Mouse (Mus musculus): ENCODE measurements around the gene Syne3. TPM values are rescaled to one million over a fixed set of nuclear protein-coding genes. Genes with fewer than 3 reads are reported as not detected.

The Syne3 gene
- polyA plus RNA-seq, 1 experiment, result 11.6 TPM

GRCm38 (mm10) chr12:104898718-104899117, 110.9 kb downstream of the Syne3 start:
- Histone ChIP-seq H3K4me2 (ENCODE audit: low read depth) (no peak overlapping the region), H3K79me2 (ENCODE audit: control insufficient read depth, insufficient read depth) (no peaks in the 10 kb centered on the region), H3K27me3 (ENCODE audit: control insufficient read depth, insufficient read depth, insufficient read length) (peaks cover 43% of the 10 kb centered on the region), H3ac (ENCODE audit: control insufficient read depth, insufficient read length) (no peak overlapping the region), H3K36me3 (ENCODE audit: control insufficient read depth, insufficient read depth) (no peaks in the 10 kb centered on the region), H3K4me3 (no peak overlapping the region)
- TF ChIP-seq REST (IDR thresholded peaks at IDR 0.05; ENCODE audit: insufficient read depth, insufficient read length) (no peak), E2F4 (IDR thresholded peaks at IDR 0.05; ENCODE audit: insufficient read depth) (no peak), POLR2A (IDR thresholded peaks at IDR 0.05; ENCODE audit: insufficient read length, low read depth) (no peak), CEBPB (IDR thresholded peaks at IDR 0.05; ENCODE audit: insufficient read depth, poor library complexity, severe bottlenecking) (no peak)

GRCm38 (mm10) chr12:104897051-104897618, 112.5 kb downstream of the Syne3 start:
- H3ac ChIP-seq (ENCODE audit: control insufficient read depth, insufficient read length), result no peak overlapping the region
- no peak overlapping the region for H3K4me2 ChIP-seq (ENCODE audit: low read depth)
- no peaks in the 10 kb centered on the region for H3K79me2 ChIP-seq (ENCODE audit: control insufficient read depth, insufficient read depth)
- no peak overlapping the region for H3K4me3 ChIP-seq
- H3K36me3 ChIP-seq (ENCODE audit: control insufficient read depth, insufficient read depth), result no peaks in the 10 kb centered on the region
- peaks cover 43% of the 10 kb centered on the region for H3K27me3 ChIP-seq (ENCODE audit: control insufficient read depth, insufficient read depth, insufficient read length)
- TF ChIP-seq CEBPB (IDR thresholded peaks at IDR 0.05; ENCODE audit: insufficient read depth, poor library complexity, severe bottlenecking), result no peak
- no peak for TF ChIP-seq POLR2A (IDR thresholded peaks at IDR 0.05; ENCODE audit: insufficient read length, low read depth)
- TF ChIP-seq E2F4 (IDR thresholded peaks at IDR 0.05; ENCODE audit: insufficient read depth), result no peak
- TF ChIP-seq USF1 (IDR thresholded peaks at IDR 0.05; ENCODE audit: low read depth), result no peak
- TF ChIP-seq MAX (IDR thresholded peaks at IDR 0.05; ENCODE audit: low read depth), result no peak
- TF ChIP-seq MYOG (IDR thresholded peaks at IDR 0.05; ENCODE audit: control insufficient read depth in 1 of 3, insufficient read depth in 1 of 3, insufficient read length in 2 of 3, low read depth in 2 of 3), result no peak
- TF ChIP-seq POLR2AphosphoS2 (IDR thresholded peaks at IDR 0.05; ENCODE audit: insufficient read length, low read depth), result no peak
- no peak for TF ChIP-seq TCF12 (IDR thresholded peaks at IDR 0.05; ENCODE audit: insufficient read depth, poor library complexity, severe bottlenecking)

GRCm38 (mm10) chr12:104896640-104897039, 113.0 kb downstream of the Syne3 start:
- no peak for TF ChIP-seq TCF12 (IDR thresholded peaks at IDR 0.05; ENCODE audit: insufficient read depth, poor library complexity, severe bottlenecking)
- TF ChIP-seq REST (IDR thresholded peaks at IDR 0.05; ENCODE audit: insufficient read depth, insufficient read length), result no peak
- TF ChIP-seq MAX (IDR thresholded peaks at IDR 0.05; ENCODE audit: low read depth), result no peak
- no peak for TF ChIP-seq MYOD1 (IDR thresholded peaks at IDR 0.05; ENCODE audit: control insufficient read depth in 1 of 3, insufficient read length in 2 of 3, low read depth in 2 of 3)
- no peak for TF ChIP-seq CEBPB (IDR thresholded peaks at IDR 0.05; ENCODE audit: insufficient read depth, poor library complexity, severe bottlenecking)
- no peak for TF ChIP-seq POLR2AphosphoS2 (IDR thresholded peaks at IDR 0.05; ENCODE audit: insufficient read length, low read depth)
- no peak for TF ChIP-seq E2F4 (IDR thresholded peaks at IDR 0.05; ENCODE audit: insufficient read depth)
- TF ChIP-seq USF1 (IDR thresholded peaks at IDR 0.05; ENCODE audit: low read depth), result no peak
- TF ChIP-seq SRF (IDR thresholded peaks at IDR 0.05; ENCODE audit: control insufficient read depth, insufficient read length, low read depth), result no peak
- no peak for TF ChIP-seq TCF3 (IDR thresholded peaks at IDR 0.05; ENCODE audit: insufficient read length, low read depth)
- TF ChIP-seq POLR2A (IDR thresholded peaks at IDR 0.05; ENCODE audit: insufficient read length, low read depth), result no peak
- no peak for TF ChIP-seq MYOG (IDR thresholded peaks at IDR 0.05; ENCODE audit: control insufficient read depth in 1 of 3, insufficient read depth in 1 of 3, insufficient read length in 2 of 3, low read depth in 2 of 3)
- H3K4me2 ChIP-seq (ENCODE audit: low read depth), result no peak overlapping the region
- no peaks in the 10 kb centered on the region for H3K36me3 ChIP-seq (ENCODE audit: control insufficient read depth, insufficient read depth)
- H3K79me2 ChIP-seq (ENCODE audit: control insufficient read depth, insufficient read depth), result no peaks in the 10 kb centered on the region
- peaks cover 43% of the 10 kb centered on the region for H3K27me3 ChIP-seq (ENCODE audit: control insufficient read depth, insufficient read depth, insufficient read length)
- no peak overlapping the region for H3K4me3 ChIP-seq
- no peak overlapping the region for H3ac ChIP-seq (ENCODE audit: control insufficient read depth, insufficient read length)

- H3K4me2 ChIP-seq (ENCODE audit: low read depth), result no peak overlapping the region
- peaks cover 28% of the 10 kb centered on the region for H3K27me3 ChIP-seq (ENCODE audit: control insufficient read depth, insufficient read depth, insufficient read length)
- TF ChIP-seq MYOD1 (IDR thresholded peaks at IDR 0.05; ENCODE audit: control insufficient read depth in 1 of 3, insufficient read length in 2 of 3, low read depth in 2 of 3), result no peak
Measured at GRCm38 (mm10) chr12:104892245-104892644, 117.4 kb downstream of the Syne3 start.

GRCm38 (mm10) chr12:104890066-104890465, 119.5 kb downstream of the Syne3 start:
- H3K79me2 ChIP-seq (ENCODE audit: control insufficient read depth, insufficient read depth), result no peaks in the 10 kb centered on the region
- peaks cover 11% of the 10 kb centered on the region for H3K27me3 ChIP-seq (ENCODE audit: control insufficient read depth, insufficient read depth, insufficient read length)
- TF ChIP-seq REST (IDR thresholded peaks at IDR 0.05; ENCODE audit: insufficient read depth, insufficient read length) (no peak), SRF (IDR thresholded peaks at IDR 0.05; ENCODE audit: control insufficient read depth, insufficient read length, low read depth) (no peak), USF1 (IDR thresholded peaks at IDR 0.05; ENCODE audit: low read depth) (no peak), POLR2A (IDR thresholded peaks at IDR 0.05; ENCODE audit: insufficient read length, low read depth) (no peak), E2F4 (IDR thresholded peaks at IDR 0.05; ENCODE audit: insufficient read depth) (no peak), MYOD1 (IDR thresholded peaks at IDR 0.05; ENCODE audit: control insufficient read depth in 1 of 3, insufficient read length in 2 of 3, low read depth in 2 of 3) (no peak), MYOG (IDR thresholded peaks at IDR 0.05; ENCODE audit: control insufficient read depth in 1 of 3, insufficient read depth in 1 of 3, insufficient read length in 2 of 3, low read depth in 2 of 3) (no peak), POLR2AphosphoS2 (IDR thresholded peaks at IDR 0.05; ENCODE audit: insufficient read length, low read depth) (no peak), TCF12 (IDR thresholded peaks at IDR 0.05; ENCODE audit: insufficient read depth, poor library complexity, severe bottlenecking) (no peak), MAX (IDR thresholded peaks at IDR 0.05; ENCODE audit: low read depth) (no peak)
- H3K36me3 ChIP-seq (ENCODE audit: control insufficient read depth, insufficient read depth), result no peaks in the 10 kb centered on the region
- H3K4me3 ChIP-seq, result no peak overlapping the region
- no peak overlapping the region for H3K4me2 ChIP-seq (ENCODE audit: low read depth)
- H3ac ChIP-seq (ENCODE audit: control insufficient read depth, insufficient read length), result no peak overlapping the region

More at GRCm38 (mm10) chr12:104892245-104892644, 117.4 kb downstream of the Syne3 start:
- no peak overlapping the region for H3ac ChIP-seq (ENCODE audit: control insufficient read depth, insufficient read length)
- no peaks in the 10 kb centered on the region for H3K79me2 ChIP-seq (ENCODE audit: control insufficient read depth, insufficient read depth)
- no peak overlapping the region for H3K4me3 ChIP-seq
- no peaks in the 10 kb centered on the region for H3K36me3 ChIP-seq (ENCODE audit: control insufficient read depth, insufficient read depth)
